Mouse (Mus musculus): ENCODE results near the gene Cox14. TPM values are rescaled to one million over a fixed set of nuclear protein-coding genes. Genes with fewer than 3 reads are reported as not detected.

The Cox14 gene
- polyA plus RNA-seq (2015; fragmentation: Nextera tagmentation; extraction: Ambion mirVana): 199 and 206 TPM in 2 replicates

- H3K36me3 ChIP-seq (ENCODE audit: control insufficient read depth, insufficient read depth, low read length): peaks cover 2% of the 10 kb centered on the region; the same call in 1 of the 2 replicates
- H3K27ac ChIP-seq (replicated peaks): peak within 1 kb of the TSS; percentile 92
- peak; percentile 93 for ATAC-seq (ENCODE audit: low FRiP score, low TSS enrichment)
- peak within 1 kb of the TSS; percentile 93 for H3K9ac ChIP-seq (ENCODE audit: low read length)
- H3K27me3 ChIP-seq (ENCODE audit: control insufficient read depth, insufficient read depth, low read length): no peaks in the 10 kb centered on the region
- peak; percentile 92 for DNase-seq (ENCODE audit: low spot score)
- no peaks in the 10 kb centered on the region for H3K9me3 ChIP-seq (ENCODE audit: control insufficient read depth, low read length)
- under 1% methylated on average over 64 of the region's 68 CpGs for WGBS
- H3K4me3 ChIP-seq (ENCODE audit: low read depth, low read length): peak within 1 kb of the TSS; percentile 90
- TF ChIP-seq EP300 (optimal IDR thresholded peaks at IDR 0.05) (no peak), CTCF (IDR thresholded peaks at IDR 0.05; ENCODE audit: low read depth) (peak; percentile 99)
- peak within 1 kb of the TSS; percentile 81 for H3K4me2 ChIP-seq (replicated peaks; ENCODE audit: low read depth)
- H3K4me1 ChIP-seq (replicated peaks; ENCODE audit: control insufficient read depth, insufficient read depth): peaks cover 11% of the 10 kb centered on the region; the same call in 1 of the 2 replicates
Observed at GRCm38 (mm10) chr15:99725341-99726155, at the start of gene Cox14. Cox14 (plus strand) TSS chr15:99725618.

- Histone ChIP-seq H3K27me3 (ENCODE audit: control insufficient read depth, insufficient read depth, low read length) (no peaks in the 10 kb centered on the region), H3K4me2 (replicated peaks; ENCODE audit: low read depth) (no peak overlapping the region), H3K9ac (ENCODE audit: low read length) (no peak overlapping the region), H3K36me3 (ENCODE audit: control insufficient read depth, insufficient read depth, low read length) (no peaks in the 10 kb centered on the region), H3K4me3 (ENCODE audit: low read depth, low read length) (no peak overlapping the region), H3K27ac (replicated peaks) (no peak overlapping the region), H3K4me1 (replicated peaks; ENCODE audit: control insufficient read depth, insufficient read depth) (no peaks in the 10 kb centered on the region), H3K9me3 (ENCODE audit: control insufficient read depth, low read length) (no peaks in the 10 kb centered on the region)
- TF ChIP-seq EP300 (optimal IDR thresholded peaks at IDR 0.05) (no peak), CTCF (IDR thresholded peaks at IDR 0.05; ENCODE audit: low read depth) (no peak)
- 64% methylated on average over 8 of the region's 8 CpGs for WGBS
- ATAC-seq (ENCODE audit: low FRiP score, low TSS enrichment): 0 out of 2 replicates have a peak, but pooled peaks have one; percentile 21
- DNase-seq (ENCODE audit: low spot score): no peak
Observed at GRCm38 (mm10) chr15:99677089-99677488, 48.3 kb upstream of the Cox14 start.

DNA sequence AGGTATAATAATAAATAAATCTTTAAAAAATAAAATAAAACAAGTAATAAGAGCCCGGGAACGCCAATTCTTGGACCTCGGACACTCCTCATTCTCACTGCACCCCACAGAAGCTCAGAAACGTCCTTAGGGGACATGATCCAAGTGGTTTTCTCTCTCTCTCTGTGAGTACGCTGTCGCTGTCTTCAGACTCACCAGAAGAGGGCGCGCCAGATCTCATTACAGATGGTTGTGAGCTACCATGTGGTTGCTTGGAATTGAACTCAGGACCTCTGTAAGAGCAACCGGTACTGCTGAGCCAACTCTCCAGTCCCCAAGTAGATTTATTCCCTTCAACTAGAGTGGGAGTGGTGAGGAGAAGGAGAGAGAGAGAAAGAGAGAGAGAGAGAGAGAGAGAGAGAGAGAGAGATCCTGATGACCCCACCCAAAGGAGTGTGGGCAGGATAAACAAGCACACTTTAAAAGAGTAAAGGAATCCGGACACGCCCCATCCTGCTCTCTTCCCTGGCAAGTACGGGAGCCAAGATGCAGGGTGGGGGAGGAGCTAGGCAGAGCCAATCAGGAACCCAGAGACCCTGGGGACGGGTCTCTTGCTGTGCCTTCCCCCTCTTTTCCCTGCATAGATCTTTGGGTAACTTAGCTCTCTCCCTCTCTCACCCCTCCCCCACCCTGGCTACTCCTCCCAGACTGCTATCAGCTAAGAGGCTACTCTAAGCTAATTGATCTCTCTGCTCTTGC lies 47.2 kb upstream of the Cox14 start:
- Histone ChIP-seq H3K9ac (ENCODE audit: low read length) (no peak overlapping the region), H3K36me3 (ENCODE audit: control insufficient read depth, insufficient read depth, low read length) (no peaks in the 10 kb centered on the region), H3K27me3 (ENCODE audit: control insufficient read depth, insufficient read depth, low read length) (no peaks in the 10 kb centered on the region), H3K4me1 (replicated peaks; ENCODE audit: control insufficient read depth, insufficient read depth) (no peaks in the 10 kb centered on the region), H3K4me3 (ENCODE audit: low read depth, low read length) (no peak overlapping the region), H3K27ac (replicated peaks) (no peak overlapping the region), H3K9me3 (ENCODE audit: control insufficient read depth, low read length) (no peaks in the 10 kb centered on the region), H3K4me2 (replicated peaks; ENCODE audit: low read depth) (no peak overlapping the region)
- DNase-seq (ENCODE audit: low spot score) (peak; percentile 45), ATAC-seq (ENCODE audit: low FRiP score, low TSS enrichment) (peak; percentile 43; the same call in 1 of the 2 replicates)
- 14% methylated on average over 12 of the region's 13 CpGs for WGBS
- peak; percentile 63 for TF ChIP-seq CTCF (IDR thresholded peaks at IDR 0.05; ENCODE audit: low read depth)
- no peak for TF ChIP-seq EP300 (optimal IDR thresholded peaks at IDR 0.05)

- DNase-seq (ENCODE audit: low spot score): no peak
- Histone ChIP-seq H3K36me3 (ENCODE audit: control insufficient read depth, insufficient read depth, low read length) (no peaks in the 10 kb centered on the region), H3K27ac (replicated peaks) (no peak overlapping the region), H3K4me1 (replicated peaks; ENCODE audit: control insufficient read depth, insufficient read depth) (no peaks in the 10 kb centered on the region), H3K9me3 (ENCODE audit: control insufficient read depth, low read length) (no peaks in the 10 kb centered on the region), H3K27me3 (ENCODE audit: control insufficient read depth, insufficient read depth, low read length) (no peaks in the 10 kb centered on the region), H3K4me2 (replicated peaks; ENCODE audit: low read depth) (no peak overlapping the region), H3K4me3 (ENCODE audit: low read depth, low read length) (no peak overlapping the region), H3K9ac (ENCODE audit: low read length) (no peak overlapping the region)
- ATAC-seq (ENCODE audit: low FRiP score, low TSS enrichment): no peak
- WGBS: 59% methylated on average over 7 of the region's 7 CpGs
- TF ChIP-seq EP300 (optimal IDR thresholded peaks at IDR 0.05) (no peak), CTCF (IDR thresholded peaks at IDR 0.05; ENCODE audit: low read depth) (no peak)
Observed at GRCm38 (mm10) chr15:99679008-99679407, 46.4 kb upstream of the Cox14 start.

DNA sequence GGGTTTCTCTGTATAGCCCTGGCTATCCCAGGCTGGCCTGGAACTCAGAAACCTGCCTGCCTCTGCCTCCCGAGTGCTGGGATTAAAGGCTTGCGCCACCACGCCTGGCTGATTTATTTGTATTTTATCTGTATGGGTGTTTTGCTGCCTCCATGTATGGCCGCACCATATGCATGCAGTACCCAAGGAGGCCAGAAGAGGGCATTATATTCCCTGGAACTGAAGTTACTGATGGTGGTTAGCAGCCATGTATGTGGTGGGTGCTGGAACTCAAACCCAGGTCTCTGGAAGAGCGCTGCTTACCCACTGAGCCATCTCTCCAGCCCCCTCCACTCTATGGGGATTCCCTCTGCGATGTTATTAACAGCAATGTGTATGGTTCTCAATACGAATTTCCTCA lies 42.5 kb upstream of the Cox14 start:
- DNase-seq (ENCODE audit: low spot score) (no peak), ATAC-seq (ENCODE audit: low FRiP score, low TSS enrichment) (no peak)
- no peak overlapping the region for H3K27ac ChIP-seq (replicated peaks)
- no peaks in the 10 kb centered on the region for H3K27me3 ChIP-seq (ENCODE audit: control insufficient read depth, insufficient read depth, low read length)
- WGBS: 91% methylated on average over 7 of the region's 7 CpGs
- H3K9me3 ChIP-seq (ENCODE audit: control insufficient read depth, low read length): no peaks in the 10 kb centered on the region
- no peaks in the 10 kb centered on the region for H3K4me1 ChIP-seq (replicated peaks; ENCODE audit: control insufficient read depth, insufficient read depth)
- H3K4me3 ChIP-seq (ENCODE audit: low read depth, low read length): no peak overlapping the region
- no peaks in the 10 kb centered on the region for H3K36me3 ChIP-seq (ENCODE audit: control insufficient read depth, insufficient read depth, low read length)
- H3K9ac ChIP-seq (ENCODE audit: low read length): no peak overlapping the region
- TF ChIP-seq EP300 (optimal IDR thresholded peaks at IDR 0.05) (no peak), CTCF (IDR thresholded peaks at IDR 0.05; ENCODE audit: low read depth) (peak; percentile 53)
- H3K4me2 ChIP-seq (replicated peaks; ENCODE audit: low read depth): no peak overlapping the region

All from stomach, postnatal 0 days (tissue).